In the genomic region with DNA sequence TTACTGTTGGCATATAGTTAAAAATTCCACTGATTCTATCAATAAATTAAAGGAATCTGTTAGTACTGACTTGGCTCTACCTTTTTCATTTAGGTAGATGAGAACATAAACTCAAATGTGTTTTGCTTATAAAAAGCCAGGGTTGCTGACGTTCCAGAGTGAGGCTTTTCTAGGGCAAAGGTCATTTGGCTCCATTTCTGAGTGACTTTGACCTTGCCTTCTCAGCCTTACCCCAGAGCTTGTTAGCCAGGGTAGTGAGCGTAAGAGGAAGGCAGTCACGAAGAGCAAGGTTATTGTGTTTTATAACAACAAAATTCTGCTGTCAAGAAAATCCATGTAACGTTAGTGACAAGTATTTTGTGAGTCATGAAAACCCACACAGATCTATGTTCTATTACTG, we compare ENCODE assay signal across 31 mouse cellular contexts. TPM values are rescaled to one million over a fixed set of nuclear protein-coding genes. Genes with fewer than 3 reads are reported as not detected.
DNase-seq lines count a peak whose midpoint lies in the region; ATAC-seq lines count a peak whose summit lies in the region.
"Had no signal": no experiment of that assay in that cellular context is flagged by ENCODE, and none has a peak within 500 bp of the region (broad histone marks: within the 10 kb centered on the region; RNA-seq: fewer than 3 reads in every experiment).

No protein-coding gene starts in this region.

- peaks cover 9% of the 10 kb centered on the region for H3K4me1 ChIP-seq in intestine, embryonic 16.5 days (ENCODE audit: control insufficient read depth, insufficient read depth, low read length)
- H3K4me1 ChIP-seq in intestine, embryonic 15.5 days (replicated peaks): peaks cover 10% of the 10 kb centered on the region; the same call in 1 of the 2 replicates
- no peaks in the 10 kb centered on the region for H3K4me1 ChIP-seq in liver, embryonic 16.5 days (ENCODE audit: control insufficient read depth, low read depth, low read length)
- H3K4me1 ChIP-seq in liver, embryonic 12.5 days: peaks cover 11% of the 10 kb centered on the region; the same call in 1 of the 2 replicates
- H3K4me1 ChIP-seq: embryonic facial prominence, embryonic 15.5 days had no signal

- no peaks in the 10 kb centered on the region for H3K27me3 ChIP-seq in intestine, embryonic 16.5 days (replicated peaks; ENCODE audit: control insufficient read depth, insufficient read depth, low read length)
- no peaks in the 10 kb centered on the region for H3K27me3 ChIP-seq in intestine, embryonic 15.5 days (replicated peaks)
- H3K27me3 ChIP-seq in liver, embryonic 16.5 days (ENCODE audit: control insufficient read depth, insufficient read depth, low read depth, low read length): no peaks in the 10 kb centered on the region
- H3K27me3 ChIP-seq in liver, embryonic 12.5 days (replicated peaks): no peaks in the 10 kb centered on the region
- H3K27me3 ChIP-seq: CH12.LX; embryonic facial prominence, embryonic 15.5 days; heart, embryonic 15.5 days; hindbrain, embryonic 13.5 days; limb, embryonic 13.5 days; neural tube, embryonic 13.5 days; Patski had no signal

- H3K4me3 ChIP-seq in intestine, embryonic 16.5 days (ENCODE audit: low read length): no peak overlapping the region
- H3K4me3 ChIP-seq in intestine, embryonic 15.5 days (replicated peaks): no peak overlapping the region
- H3K4me3 ChIP-seq in liver, embryonic 16.5 days (ENCODE audit: low read depth, low read length): no peak overlapping the region
- no peak overlapping the region for H3K4me3 ChIP-seq in liver, embryonic 12.5 days
- H3K4me3 ChIP-seq: embryonic facial prominence, embryonic 15.5 days; gastrocnemius, adult 2 months; heart, embryonic 15.5 days; hindbrain, embryonic 13.5 days; limb, embryonic 13.5 days; midbrain, embryonic 10.5 days; myocyte; neural tube, embryonic 13.5 days had no signal

- peak overlapping the region; percentile 54; the same call in 1 of the 2 replicates for H3K27ac ChIP-seq in intestine, embryonic 16.5 days (ENCODE audit: low read length)
- H3K27ac ChIP-seq in intestine, embryonic 15.5 days: no peak overlapping the region
- H3K27ac ChIP-seq in liver, embryonic 16.5 days (ENCODE audit: low read length): peak overlapping the region; percentile 24; the same call in 1 of the 2 replicates
- no peak overlapping the region for H3K27ac ChIP-seq in liver, embryonic 12.5 days
- H3K27ac ChIP-seq: embryonic facial prominence, embryonic 15.5 days; gastrocnemius, adult 2 months; heart, embryonic 15.5 days; hindbrain, embryonic 13.5 days; limb, embryonic 13.5 days; midbrain, embryonic 10.5 days; neural tube, embryonic 13.5 days; stomach, postnatal 0 days had no signal

- peak; percentile 62; the same call in 1 of the 2 replicates for ATAC-seq in intestine, embryonic 16.5 days
- no peak for ATAC-seq in intestine, embryonic 15.5 days
- ATAC-seq in liver, embryonic 16.5 days (ENCODE audit: low read depth): peak; percentile 55
- no peak for ATAC-seq in liver, embryonic 12.5 days
- ATAC-seq: forebrain, embryonic 14.5 days; midbrain, embryonic 16.5 days; Patski had no signal

- H3K4me2 ChIP-seq in intestine, embryonic 16.5 days (ENCODE audit: low read depth, low read length): no peak overlapping the region
- no peak overlapping the region for H3K4me2 ChIP-seq in intestine, embryonic 15.5 days (replicated peaks)
- no peak overlapping the region for H3K4me2 ChIP-seq in liver, embryonic 16.5 days (ENCODE audit: low read depth, low read length)
- no peak overlapping the region for H3K4me2 ChIP-seq in liver, embryonic 12.5 days
- H3K4me2 ChIP-seq: embryonic facial prominence, embryonic 15.5 days; heart, embryonic 15.5 days; hindbrain, embryonic 13.5 days; limb, embryonic 13.5 days; neural tube, embryonic 13.5 days had no signal

- no peaks in the 10 kb centered on the region for H3K9me3 ChIP-seq in intestine, embryonic 16.5 days (ENCODE audit: control insufficient read depth, low read length)
- no peaks in the 10 kb centered on the region for H3K9me3 ChIP-seq in intestine, embryonic 15.5 days
- no peaks in the 10 kb centered on the region for H3K9me3 ChIP-seq in liver, embryonic 16.5 days (replicated peaks; ENCODE audit: control insufficient read depth, low read length)
- H3K9me3 ChIP-seq in liver, embryonic 12.5 days (replicated peaks): no peaks in the 10 kb centered on the region
- H3K9me3 ChIP-seq: embryonic facial prominence, embryonic 15.5 days; G1E; heart, embryonic 15.5 days; hindbrain, embryonic 13.5 days; limb, embryonic 13.5 days; midbrain, embryonic 10.5 days; neural tube, embryonic 13.5 days had no signal

- DNase-seq in kidney, adult 9 months: peak; percentile 91
- DNase-seq in large intestine, adult 2 months (ENCODE audit: low read depth, low spot score): peak; percentile 84
- DNase-seq in embryo, embryonic 10 days (ENCODE audit: low spot score): no peak
- DNase-seq in cerebellum, postnatal 4 days (ENCODE audit: low spot score in 2 of 2): no peak
- DNase-seq: B cell, adult 2 months; cerebellum, adult 8-10 months; cerebellum, postnatal 36 days; gastrocnemius, adult 2 months; heart, postnatal 36 days; layer of hippocampus, postnatal 36 days; lung, adult 18-20 months; lung, postnatal 10 days; right cerebral cortex, adult 18-20 months; thymus, adult 2 months had no signal

- WGBS in intestine, embryonic 16.5 days: 54% methylated on average over 4 of the region's 4 CpGs
- WGBS in intestine, embryonic 15.5 days: 54% methylated on average over 4 of the region's 4 CpGs
- 65% methylated on average over 4 of the region's 4 CpGs for WGBS in liver, embryonic 16.5 days (ENCODE audit: insufficient replicate concordance)
- 69% methylated on average over 4 of the region's 4 CpGs for WGBS in liver, embryonic 12.5 days (ENCODE audit: insufficient replicate concordance)
- WGBS in large intestine, adult 2 months: 27% methylated on average over 4 of the region's 4 CpGs

- H3K9ac ChIP-seq in intestine, embryonic 16.5 days (ENCODE audit: low read depth, low read length): no peak overlapping the region
- no peak overlapping the region for H3K9ac ChIP-seq in intestine, embryonic 15.5 days
- no peak overlapping the region for H3K9ac ChIP-seq in liver, embryonic 16.5 days (ENCODE audit: low read depth, low read length)
- no peak overlapping the region for H3K9ac ChIP-seq in liver, embryonic 12.5 days
- H3K9ac ChIP-seq: embryonic facial prominence, embryonic 15.5 days; heart, embryonic 15.5 days; hindbrain, embryonic 13.5 days; limb, embryonic 13.5 days; neural tube, embryonic 13.5 days had no signal

- H3K36me3 ChIP-seq in intestine, embryonic 16.5 days (ENCODE audit: control insufficient read depth, insufficient read depth, low read length): no peaks in the 10 kb centered on the region
- no peaks in the 10 kb centered on the region for H3K36me3 ChIP-seq in intestine, embryonic 15.5 days
- H3K36me3 ChIP-seq in liver, embryonic 16.5 days (ENCODE audit: control insufficient read depth, insufficient read depth): no peaks in the 10 kb centered on the region
- H3K36me3 ChIP-seq in liver, embryonic 12.5 days: 0 out of 2 replicates have a peak, but pooled peaks cover 3% of the 10 kb centered on the region
- H3K36me3 ChIP-seq: embryonic facial prominence, embryonic 15.5 days; heart, embryonic 15.5 days; hindbrain, embryonic 13.5 days; limb, embryonic 13.5 days; neural tube, embryonic 13.5 days had no signal

RNA-seq across cellular contexts. Expression of a gene that starts 50.3 kb away (rescaled TPM):
- polyA plus RNA-seq in intestine, embryonic 16.5 days (2015; fragmentation: Nextera tagmentation; extraction: Ambion mirVana): 51.4 and 51.7 TPM in 2 replicates
- 46.4 and 47.8 TPM in 2 replicates for polyA plus RNA-seq in intestine, embryonic 15.5 days (2015; fragmentation: Nextera tagmentation; extraction: Ambion mirVana)
- polyA plus RNA-seq in liver, embryonic 16.5 days (2015; fragmentation: Nextera tagmentation; extraction: Ambion mirVana): 11.0 and 15.0 TPM in 2 replicates
- polyA plus RNA-seq in liver, embryonic 12.5 days (2016; fragmentation: Nextera tagmentation; extraction: Ambion mirVana): 14.3 and 14.8 TPM in 2 replicates
- 28.4 and 76.8 TPM in 2 replicates for polyA plus RNA-seq in large intestine, adult 2 months (2012; rRNA removed)

Comparison
In these comparisons a context has a peak if more than half of its experiments do, and no peak if none do; other contexts are left out.
1. ATAC-seq: peak in intestine, embryonic 16.5 days (single experiment) and liver, embryonic 16.5 days (single experiment); none in intestine, embryonic 15.5 days (single experiment) and liver, embryonic 12.5 days (single experiment).
2. H3K27ac ChIP-seq: peak in intestine, embryonic 16.5 days (single experiment) and liver, embryonic 16.5 days (single experiment); none in intestine, embryonic 15.5 days (single experiment) and liver, embryonic 12.5 days (single experiment).
3. DNase-seq: peak in kidney, adult 9 months (single experiment) and large intestine, adult 2 months (single experiment); none in embryo, embryonic 10 days (single experiment) and cerebellum, postnatal 4 days (0 of 2).